In genomic region chr16:90283905-90284891, GRCm38 (mm10) we compare ENCODE assay signal across 8 mouse cellular contexts. TPM values are rescaled to one million over a fixed set of nuclear protein-coding genes. Genes with fewer than 3 reads are reported as not detected.
DNase-seq lines count a peak whose midpoint lies in the region; ATAC-seq lines count a peak whose summit lies in the region.

TSS of gene Scaf4 (minus strand) at chr16:90284503.

- H3K4me2 ChIP-seq in hindbrain, embryonic 12.5 days (replicated peaks) = peak within 1 kb of the TSS; percentile 92

- no peaks in the 10 kb centered on the region for H3K36me3 ChIP-seq in hindbrain, embryonic 12.5 days

- H3K27me3 ChIP-seq in hindbrain, embryonic 12.5 days = no peaks in the 10 kb centered on the region

- peak; percentile 98 for ATAC-seq in hindbrain, embryonic 12.5 days (ENCODE audit: low FRiP score)

- H3K9me3 ChIP-seq in hindbrain, embryonic 12.5 days (replicated peaks) = no peaks in the 10 kb centered on the region

- peak; percentile 97 for DNase-seq in Muller cell, postnatal 12 days (ENCODE audit: inconsistent ontology term)
- DNase-seq in cerebellum, adult 9-11 months = peak; percentile 97
- DNase-seq in frontal cortex, postnatal 10 days (ENCODE audit: low spot score in 2 of 2) = peak; percentile 90 to 94
- DNase-seq in layer of hippocampus, postnatal 14 days (ENCODE audit: low spot score in 2 of 2) = peak; percentile 93 to 96
- DNase-seq in lung, postnatal 14 days = peak; percentile 96
- peak; percentile 89 for DNase-seq in retina, adult 2 months (ENCODE audit: low read depth, low spot score)
- peak; percentile 95 to 96 for DNase-seq in thymus, postnatal 36 days

- H3K9ac ChIP-seq in hindbrain, embryonic 12.5 days = peak within 1 kb of the TSS; percentile 84

- H3K4me1 ChIP-seq in hindbrain, embryonic 12.5 days = peaks cover 38% of the 10 kb centered on the region

- H3K27ac ChIP-seq in hindbrain, embryonic 12.5 days = peak within 1 kb of the TSS; percentile 95

- peak within 1 kb of the TSS; percentile 65 for H3K4me3 ChIP-seq in hindbrain, embryonic 12.5 days

- under 1% methylated on average over 96 of the region's 123 CpGs for WGBS in hindbrain, embryonic 12.5 days

RNA-seq across cellular contexts. Expression of gene Scaf4, which starts in this region (rescaled TPM):
- 36.2 and 38.7 TPM in 2 replicates for polyA plus RNA-seq in hindbrain, embryonic 12.5 days (2016; fragmentation: Nextera tagmentation; extraction: Ambion mirVana)
- total RNA-seq in layer of hippocampus, postnatal 14 days (2021) = 10 to 100 TPM; 46.3 to 51.9 TPM

Comparison
In these comparisons a context has a peak if more than half of its experiments do, and no peak if none do; other contexts are left out.
1. Peak in every context shown above with its lines: DNase-seq, ATAC-seq, H3K4me3 ChIP-seq and H3K27ac ChIP-seq.